10 mouse cellular contexts compared by ENCODE assay signal in genomic region chr1:184728561-184729115, GRCm38 (mm10). TPM values are rescaled to one million over a fixed set of nuclear protein-coding genes. Genes with fewer than 3 reads are reported as not detected.
DNase-seq lines count a peak whose midpoint lies in the region; ATAC-seq and TF ChIP-seq lines count a peak whose summit lies in the region.
"Had no signal": no experiment of that assay in that cellular context is flagged by ENCODE, and none has a peak within 500 bp of the region (broad histone marks: within the 10 kb centered on the region; RNA-seq: fewer than 3 reads in every experiment).

No protein-coding gene starts in this region.

- 2% methylated on average over 6 of the region's 6 CpGs for WGBS in kidney, embryonic 14.5 days
- 16% methylated on average over 6 of the region's 6 CpGs for WGBS in liver, embryonic 12.5 days (ENCODE audit: insufficient replicate concordance)
- WGBS in neural tube, embryonic 15.5 days, result 3% methylated on average over 6 of the region's 6 CpGs

- TF ChIP-seq CTCF in embryonic fibroblast, embryonic 13.5 days (IDR thresholded peaks at IDR 0.05; ENCODE audit: borderline replicate concordance, insufficient read depth, low read length), result no peak

- H3K27ac ChIP-seq in kidney, embryonic 14.5 days (ENCODE audit: low read depth, low read length), result no peak overlapping the region
- H3K27ac ChIP-seq in embryonic fibroblast, embryonic 13.5 days (ENCODE audit: insufficient read depth, low read length), result no peak overlapping the region
- peak overlapping the region; percentile 45; the same call in 1 of the 2 replicates for H3K27ac ChIP-seq in liver, embryonic 12.5 days
- H3K27ac ChIP-seq in neural tube, embryonic 15.5 days (replicated peaks), result no peak overlapping the region

- no peak for DNase-seq in kidney, adult 8-10 months
- no peak for DNase-seq in cerebellum, adult 11 months
- no peak for DNase-seq in cerebellum, adult 8-10 months
- DNase-seq in right cerebral cortex, adult 2 months (ENCODE audit: low spot score in 2 of 2), result no peak
- DNase-seq: cerebellum, adult 18-20 months; thymus, postnatal 4 days had no signal

- H3K9me3 ChIP-seq in kidney, embryonic 14.5 days (ENCODE audit: control insufficient read depth, low read length), result no peaks in the 10 kb centered on the region
- no peaks in the 10 kb centered on the region for H3K9me3 ChIP-seq in liver, embryonic 12.5 days (replicated peaks)
- no peaks in the 10 kb centered on the region for H3K9me3 ChIP-seq in neural tube, embryonic 15.5 days (replicated peaks)

- H3K4me2 ChIP-seq in kidney, embryonic 14.5 days (replicated peaks; ENCODE audit: low read depth, low read length), result peak overlapping the region; percentile 24
- H3K4me2 ChIP-seq in liver, embryonic 12.5 days, result peak overlapping the region; percentile 97
- 0 out of 2 replicates have a peak overlapping the region, but pooled peaks have one; percentile 62 for H3K4me2 ChIP-seq in neural tube, embryonic 15.5 days

- H3K9ac ChIP-seq in kidney, embryonic 14.5 days (ENCODE audit: low read depth, low read length), result no peak overlapping the region
- H3K9ac ChIP-seq in liver, embryonic 12.5 days, result peak overlapping the region; percentile 80; the same call in 1 of the 2 replicates
- H3K9ac ChIP-seq in neural tube, embryonic 15.5 days (replicated peaks), result no peak overlapping the region

- no peak for TF ChIP-seq POLR2A in embryonic fibroblast, embryonic 13.5 days (IDR thresholded peaks at IDR 0.05; ENCODE audit: low read depth, low read length)

- H3K4me1 ChIP-seq in kidney, embryonic 14.5 days (ENCODE audit: control insufficient read depth, insufficient read depth, low read length), result peaks cover 22% of the 10 kb centered on the region; the same call in 1 of the 2 replicates
- H3K4me1 ChIP-seq in embryonic fibroblast, embryonic 13.5 days (ENCODE audit: control insufficient read depth, insufficient read depth, low read length), result no peaks in the 10 kb centered on the region
- H3K4me1 ChIP-seq in liver, embryonic 12.5 days, result peaks cover 24% of the 10 kb centered on the region
- H3K4me1 ChIP-seq in neural tube, embryonic 15.5 days, result peaks cover 21% of the 10 kb centered on the region

- H3K27me3 ChIP-seq in kidney, embryonic 14.5 days (ENCODE audit: control insufficient read depth, insufficient read depth, low read length), result peaks cover 89% of the 10 kb centered on the region
- H3K27me3 ChIP-seq in liver, embryonic 12.5 days (replicated peaks), result peaks cover 99% of the 10 kb centered on the region
- H3K27me3 ChIP-seq in neural tube, embryonic 15.5 days (replicated peaks), result peaks cover 88% of the 10 kb centered on the region

- no peak for ATAC-seq in kidney, embryonic 14.5 days (ENCODE audit: low FRiP score, low TSS enrichment)
- ATAC-seq in liver, embryonic 12.5 days, result no peak
- ATAC-seq in neural tube, embryonic 15.5 days (ENCODE audit: low FRiP score), result no peak

- H3K36me3 ChIP-seq in kidney, embryonic 14.5 days (ENCODE audit: control insufficient read depth, insufficient read depth, low read length), result no peaks in the 10 kb centered on the region
- H3K36me3 ChIP-seq in liver, embryonic 12.5 days, result peaks cover 18% of the 10 kb centered on the region
- no peaks in the 10 kb centered on the region for H3K36me3 ChIP-seq in neural tube, embryonic 15.5 days

- H3K4me3 ChIP-seq in kidney, embryonic 14.5 days (ENCODE audit: low read length), result peak overlapping the region; percentile 58; the same call in 1 of the 2 replicates
- H3K4me3 ChIP-seq in embryonic fibroblast, embryonic 13.5 days (ENCODE audit: insufficient read depth, low read length), result peak overlapping the region; percentile 98; the same call in 1 of the 2 replicates
- H3K4me3 ChIP-seq in liver, embryonic 12.5 days, result peak overlapping the region; percentile 71
- H3K4me3 ChIP-seq in neural tube, embryonic 15.5 days (replicated peaks), result no peak overlapping the region

RNA-seq across cellular contexts. Expression of gene Hlx, which starts 3.8 kb away (rescaled TPM):
- polyA plus RNA-seq in kidney, embryonic 14.5 days (2014; fragmentation: Nextera tagmentation; extraction: Ambion mirVana), result 6.9 and 8.0 TPM in 2 replicates
- polyA plus RNA-seq in embryonic fibroblast, embryonic 13.5 days (2011; ENCODE audit: insufficient read length, low read depth, missing spikeins), result 5.0 and 5.4 TPM in 2 replicates
- 26.5 and 31.2 TPM in 2 replicates for polyA plus RNA-seq in liver, embryonic 12.5 days (2016; fragmentation: Nextera tagmentation; extraction: Ambion mirVana)
- 2.6 and 7.9 TPM in 2 replicates for polyA plus RNA-seq in neural tube, embryonic 15.5 days (2015; fragmentation: Nextera tagmentation; extraction: Ambion mirVana)

Comparison
In these comparisons a context has a peak if more than half of its experiments do, and no peak if none do; other contexts are left out.
1. H3K4me2 ChIP-seq: peak in every context shown above with its lines; median percentile 97 in liver, embryonic 12.5 days; 62 in neural tube, embryonic 15.5 days; 24 in kidney, embryonic 14.5 days.